Mouse (Mus musculus) cerebellum, adult 8-10 months (tissue): ENCODE measurements at regions not wholly inside any gene's neighbourhood (a gene's known extent, or its start where the extent isn't known, plus 50 kb on each side); places are given as distances from the start of the nearest gene placed in this dataset.

Experiments used
- DNase-seq: peaks from one replicate; pipeline ENCODE4 v3.0.0; 2022

- no peak for DNase-seq
Measured at GRCm38 (mm10) chr4:127756238-127756637, 214.5 kb downstream of the CK137956 start.

- DNase-seq = no peak
Measured at GRCm38 (mm10) chr4:127750781-127751180, 220.0 kb downstream of the CK137956 start.

- peak; percentile 11 for DNase-seq
Measured at GRCm38 (mm10) chr4:127747876-127748275, 222.9 kb downstream of the CK137956 start.

GRCm38 (mm10) chr4:127736781-127737180 lies 234.0 kb downstream of the CK137956 start:
- DNase-seq = no peak

GRCm38 (mm10) chr4:127736151-127736550 lies 234.6 kb downstream of the CK137956 start:
- DNase-seq = no peak

GRCm38 (mm10) chr4:127734641-127735040 lies 236.1 kb downstream of the CK137956 start:
- DNase-seq = no peak

GRCm38 (mm10) chr4:127718661-127719060 lies 252.1 kb downstream of the CK137956 start:
- no peak for DNase-seq

GRCm38 (mm10) chr4:127712274-127712673 lies 258.5 kb downstream of the CK137956 start:
- no peak for DNase-seq

- DNase-seq = no peak
Measured at GRCm38 (mm10) chr4:127710816-127711215, 259.9 kb downstream of the CK137956 start.

GRCm38 (mm10) chr4:127709746-127710145 lies 261.0 kb downstream of the CK137956 start:
- DNase-seq = no peak

GRCm38 (mm10) chr4:127708186-127708585 lies 262.6 kb downstream of the CK137956 start:
- no peak for DNase-seq

GRCm38 (mm10) chr4:127707126-127707525 lies 263.6 kb downstream of the CK137956 start:
- DNase-seq = no peak

- DNase-seq = no peak
Measured at GRCm38 (mm10) chr4:127701651-127702050, 269.1 kb downstream of the CK137956 start.

- no peak for DNase-seq
Measured at GRCm38 (mm10) chr4:127689986-127690385, 280.8 kb downstream of the CK137956 start.

- no peak for DNase-seq
Measured at GRCm38 (mm10) chr4:127685021-127685420, 285.7 kb downstream of the CK137956 start.

GRCm38 (mm10) chr4:127679391-127679790 lies 291.4 kb downstream of the CK137956 start:
- DNase-seq = no peak

- DNase-seq = no peak
Measured at GRCm38 (mm10) chr4:127678437-127678836, 292.3 kb downstream of the CK137956 start.

GRCm38 (mm10) chr4:127675745-127676315 lies 294.9 kb downstream of the CK137956 start:
- DNase-seq = no peak

GRCm38 (mm10) chr4:127659950-127660349 lies 302.0 kb upstream of the Gjb5 start:
- DNase-seq = no peak

- no peak for DNase-seq
Measured at GRCm38 (mm10) chr4:127651601-127652000, 293.6 kb upstream of the Gjb5 start.

- no peak for DNase-seq
Measured at GRCm38 (mm10) chr4:127648011-127648410, 290.0 kb upstream of the Gjb5 start.

GRCm38 (mm10) chr4:127647189-127647588 lies 289.2 kb upstream of the Gjb5 start:
- DNase-seq = no peak

GRCm38 (mm10) chr4:127640251-127641085 lies 282.5 kb upstream of the Gjb5 start:
- no peak for DNase-seq

- DNase-seq = no peak
Measured at GRCm38 (mm10) chr4:127639765-127640164, 281.8 kb upstream of the Gjb5 start.
